ENCODE assay signal across 24 mouse cellular contexts in genomic region chr2:103082853-103083252, GRCm38 (mm10). TPM values are rescaled to one million over a fixed set of nuclear protein-coding genes. Genes with fewer than 3 reads are reported as not detected.
A peak's percentile ranks its signal among the peaks of the same experiment; 100 is the strongest.
DNase-seq lines count a peak whose midpoint lies in the region; ATAC-seq and TF ChIP-seq lines count a peak whose summit lies in the region.
"Had no signal": no experiment of that assay in that cellular context is flagged by ENCODE, and none has a peak within 500 bp of the region (broad histone marks: within the 10 kb centered on the region; RNA-seq: fewer than 3 reads in every experiment).

No protein-coding gene starts in this region.

- DNase-seq in gastrocnemius, adult 2 months = peak; percentile 27
- no peak for DNase-seq in gastrocnemius, postnatal 4 days (ENCODE audit: low spot score in 2 of 2)
- DNase-seq in heart, adult 8-10 months (ENCODE audit: low spot score) = no peak
- DNase-seq in heart, postnatal 0 days (ENCODE audit: low spot score) = no peak
- no peak for DNase-seq in heart, postnatal 14 days
- DNase-seq in lung, postnatal 0 days (ENCODE audit: low spot score) = peak; percentile 11
- no peak for DNase-seq in lung, postnatal 14 days
- DNase-seq: adrenal gland, postnatal 10 days; adrenal gland, postnatal 36 days; cerebellum, adult 18-20 months; cerebellum, adult 9-10 months; cerebellum, postnatal 14 days; gastrocnemius, postnatal 14 days; kidney, adult 2 months had no signal

- TF ChIP-seq CTCF in gastrocnemius, adult 2 months (IDR thresholded peaks at IDR 0.05) = no peak
- TF ChIP-seq CTCF in heart, postnatal 0 days (IDR thresholded peaks at IDR 0.05; ENCODE audit: low read depth) = no peak
- no peak for TF ChIP-seq CTCF in lung, postnatal 0 days (IDR thresholded peaks at IDR 0.05)

- peak overlapping the region; percentile 61 for H3K27ac ChIP-seq in gastrocnemius, adult 2 months
- H3K27ac ChIP-seq in heart, embryonic 12.5 days (ENCODE audit: poor library complexity, severe bottlenecking) = no peak overlapping the region
- H3K27ac ChIP-seq in heart, postnatal 0 days (ENCODE audit: low read depth) = peak overlapping the region; percentile 20; the same call in 1 of the 2 replicates
- H3K27ac ChIP-seq in lung, postnatal 0 days (ENCODE audit: low read length) = no peak overlapping the region
- H3K27ac ChIP-seq: forebrain, embryonic 10.5 days; forebrain, embryonic 13.5 days; heart, embryonic 15.5 days; hindbrain, embryonic 12.5 days; hindbrain, embryonic 15.5 days had no signal

- H3K9ac ChIP-seq in heart, embryonic 12.5 days = peak overlapping the region; percentile 55
- peak overlapping the region; percentile 16; the same call in 1 of the 2 replicates for H3K9ac ChIP-seq in heart, postnatal 0 days (replicated peaks; ENCODE audit: low read depth, low read length)
- no peak overlapping the region for H3K9ac ChIP-seq in lung, postnatal 0 days (replicated peaks; ENCODE audit: low read depth)
- H3K9ac ChIP-seq: forebrain, embryonic 13.5 days; heart, embryonic 15.5 days; hindbrain, embryonic 12.5 days; hindbrain, embryonic 15.5 days had no signal

- TF ChIP-seq EP300 in heart, postnatal 0 days (IDR thresholded peaks at IDR 0.05; ENCODE audit: low read depth) = no peak
- no peak for TF ChIP-seq EP300 in lung, postnatal 0 days (IDR thresholded peaks at IDR 0.05)

- no peaks in the 10 kb centered on the region for H3K27me3 ChIP-seq in heart, embryonic 12.5 days (replicated peaks)
- H3K27me3 ChIP-seq in heart, postnatal 0 days (ENCODE audit: control insufficient read depth, insufficient read depth, low read length) = no peaks in the 10 kb centered on the region
- no peaks in the 10 kb centered on the region for H3K27me3 ChIP-seq in lung, postnatal 0 days (replicated peaks; ENCODE audit: insufficient read depth, low read length)
- H3K27me3 ChIP-seq: forebrain, embryonic 13.5 days; heart, embryonic 15.5 days; hindbrain, embryonic 12.5 days; hindbrain, embryonic 15.5 days; Patski had no signal

- intact Hi-C loops in gastrocnemius, adult 2 months (cut with DNase I) = loop anchor here (5.0 kb wide), 2 partner anchors 344 to 401 kb away; no protein-coding TSS in a partner anchor
- intact Hi-C loops in heart, postnatal 14 days (cut with DNase I) = no loop called here

- peaks cover 8% of the 10 kb centered on the region for H3K36me3 ChIP-seq in heart, embryonic 12.5 days
- H3K36me3 ChIP-seq in heart, postnatal 0 days (replicated peaks; ENCODE audit: control insufficient read depth, insufficient read depth, low read length) = peaks cover 13% of the 10 kb centered on the region
- no peaks in the 10 kb centered on the region for H3K36me3 ChIP-seq in lung, postnatal 0 days (ENCODE audit: insufficient read depth, low read length)

- no peak for ATAC-seq in heart, embryonic 12.5 days (ENCODE audit: insufficient number of reproducible peaks, low FRiP score)
- ATAC-seq in heart, postnatal 0 days (ENCODE audit: insufficient read depth, low read depth) = no peak
- peak; percentile 43 for ATAC-seq in lung, postnatal 0 days
- ATAC-seq: forebrain, embryonic 13.5 days; forebrain, embryonic 16.5 days; intestine, postnatal 0 days; Patski had no signal

- no peaks in the 10 kb centered on the region for H3K9me3 ChIP-seq in heart, embryonic 12.5 days (replicated peaks)
- no peaks in the 10 kb centered on the region for H3K9me3 ChIP-seq in heart, postnatal 0 days (replicated peaks; ENCODE audit: control insufficient read depth, low read length)
- H3K9me3 ChIP-seq in lung, postnatal 0 days (ENCODE audit: low read length) = no peaks in the 10 kb centered on the region
- H3K9me3 ChIP-seq: forebrain, embryonic 10.5 days; forebrain, embryonic 13.5 days; G1E; heart, embryonic 15.5 days; hindbrain, embryonic 12.5 days; hindbrain, embryonic 15.5 days had no signal

- 42% methylated on average over 7 of the region's 7 CpGs for WGBS in heart, embryonic 12.5 days
- WGBS in heart, postnatal 0 days = 41% methylated on average over 7 of the region's 7 CpGs
- WGBS in lung, postnatal 0 days = 62% methylated on average over 7 of the region's 7 CpGs

- 0 out of 2 replicates have a peak overlapping the region, but pooled peaks have one; percentile 7 for H3K4me3 ChIP-seq in gastrocnemius, adult 2 months
- no peak overlapping the region for H3K4me3 ChIP-seq in heart, embryonic 12.5 days
- no peak overlapping the region for H3K4me3 ChIP-seq in heart, postnatal 0 days (ENCODE audit: low read depth, low read length)
- H3K4me3 ChIP-seq in lung, postnatal 0 days (ENCODE audit: low read depth, low read length) = no peak overlapping the region
- H3K4me3 ChIP-seq: forebrain, embryonic 10.5 days; forebrain, embryonic 13.5 days; heart, embryonic 15.5 days; hindbrain, embryonic 12.5 days; hindbrain, embryonic 15.5 days had no signal

- peaks cover 15% of the 10 kb centered on the region for H3K4me1 ChIP-seq in heart, embryonic 12.5 days (replicated peaks)
- no peaks in the 10 kb centered on the region for H3K4me1 ChIP-seq in heart, postnatal 0 days (ENCODE audit: control insufficient read depth, insufficient read depth)
- H3K4me1 ChIP-seq in lung, postnatal 0 days (ENCODE audit: insufficient read depth, low read depth, low read length) = no peaks in the 10 kb centered on the region
- H3K4me1 ChIP-seq: forebrain, embryonic 10.5 days; forebrain, embryonic 13.5 days; hindbrain, embryonic 12.5 days; hindbrain, embryonic 15.5 days had no signal

- no peak overlapping the region for H3K4me2 ChIP-seq in heart, embryonic 12.5 days
- no peak overlapping the region; the same call in 1 of the 2 replicates for H3K4me2 ChIP-seq in heart, postnatal 0 days (ENCODE audit: low read depth, low read length)
- H3K4me2 ChIP-seq in lung, postnatal 0 days (replicated peaks; ENCODE audit: low read depth, low read length) = no peak overlapping the region
- H3K4me2 ChIP-seq: forebrain, embryonic 13.5 days; heart, embryonic 15.5 days; hindbrain, embryonic 12.5 days; hindbrain, embryonic 15.5 days had no signal

RNA-seq across cellular contexts. Expression of gene Apip, which starts 9.4 kb away (rescaled TPM):
- 10 to 100 TPM; 36.0 to 50.7 TPM for total RNA-seq in gastrocnemius, adult 2 months (2021)
- 10 to 100 TPM; 37.6 to 45.2 TPM for total RNA-seq in gastrocnemius, postnatal 4 days (2021)
- polyA plus RNA-seq in heart, embryonic 12.5 days (2016; fragmentation: Nextera tagmentation; extraction: Ambion mirVana) = 57.8 and 58.9 TPM in 2 replicates
- 10 to 100 TPM; 70.1 to 93.5 (median 79.8) TPM for total RNA-seq in heart, adult 8-10 months (2022)
- total RNA-seq in heart, postnatal 0 days (2014; rRNA removed; ENCODE audit: low replicate concordance) = 30.7 and 44.3 TPM in 2 replicates
- 63.9 and 68.1 TPM in 2 replicates for polyA plus RNA-seq in heart, postnatal 0 days (2015; fragmentation: Nextera tagmentation; extraction: Ambion mirVana)
- total RNA-seq in heart, postnatal 14 days (2021) = 10 to 100 TPM; 56.0 to 60.8 TPM
- polyA plus RNA-seq in lung, postnatal 0 days (2015; fragmentation: Nextera tagmentation; extraction: Ambion mirVana) = 66.8 and 70.4 TPM in 2 replicates

RNA-seq across cellular contexts. Expression of gene Pdhx, which starts 9.5 kb away (rescaled TPM):
- total RNA-seq in gastrocnemius, adult 2 months (2021) = 100 to 1,000 TPM in 1 of 2 experiments, 10 to 100 TPM in 1; 69.0 to 104 TPM
- total RNA-seq in gastrocnemius, postnatal 4 days (2021) = 10 to 100 TPM; 60.0 to 64.6 TPM
- polyA plus RNA-seq in heart, embryonic 12.5 days (2016; fragmentation: Nextera tagmentation; extraction: Ambion mirVana) = 53.6 and 56.5 TPM in 2 replicates
- total RNA-seq in heart, adult 8-10 months (2022) = 100 to 1,000 TPM; 143 to 179 (median 163) TPM
- total RNA-seq in heart, postnatal 0 days (2014; rRNA removed; ENCODE audit: low replicate concordance) = 50.5 and 81.3 TPM in 2 replicates
- polyA plus RNA-seq in heart, postnatal 0 days (2015; fragmentation: Nextera tagmentation; extraction: Ambion mirVana) = 91.4 and 99.2 TPM in 2 replicates
- 100 to 1,000 TPM; 140 to 173 TPM for total RNA-seq in heart, postnatal 14 days (2021)
- 23.0 and 25.3 TPM in 2 replicates for polyA plus RNA-seq in lung, postnatal 0 days (2015; fragmentation: Nextera tagmentation; extraction: Ambion mirVana)

Comparison
In these comparisons a context has a peak if more than half of its experiments do, and no peak if none do; other contexts are left out.
1. DNase-seq: peak in gastrocnemius, adult 2 months (single experiment) and lung, postnatal 0 days (single experiment); none in gastrocnemius, postnatal 4 days (0 of 2), heart, adult 8-10 months (single experiment), heart, postnatal 0 days (single experiment), heart, postnatal 14 days (0 of 2) and lung, postnatal 14 days (single experiment).
2. H3K27ac ChIP-seq: peak in gastrocnemius, adult 2 months (single experiment) and heart, postnatal 0 days (single experiment); none in heart, embryonic 12.5 days (single experiment) and lung, postnatal 0 days (single experiment).